Mouse (Mus musculus): ENCODE results near the gene Hectd2. TPM values are rescaled to one million over a fixed set of nuclear protein-coding genes. Genes with fewer than 3 reads are reported as not detected.
A peak's percentile ranks its signal among the peaks of the same experiment; 100 is the strongest.

Hectd2 gene
- total and polyA plus RNA-seq, 3 experiments = 0.12 to 2.0 TPM; not detected in 1

DNA sequence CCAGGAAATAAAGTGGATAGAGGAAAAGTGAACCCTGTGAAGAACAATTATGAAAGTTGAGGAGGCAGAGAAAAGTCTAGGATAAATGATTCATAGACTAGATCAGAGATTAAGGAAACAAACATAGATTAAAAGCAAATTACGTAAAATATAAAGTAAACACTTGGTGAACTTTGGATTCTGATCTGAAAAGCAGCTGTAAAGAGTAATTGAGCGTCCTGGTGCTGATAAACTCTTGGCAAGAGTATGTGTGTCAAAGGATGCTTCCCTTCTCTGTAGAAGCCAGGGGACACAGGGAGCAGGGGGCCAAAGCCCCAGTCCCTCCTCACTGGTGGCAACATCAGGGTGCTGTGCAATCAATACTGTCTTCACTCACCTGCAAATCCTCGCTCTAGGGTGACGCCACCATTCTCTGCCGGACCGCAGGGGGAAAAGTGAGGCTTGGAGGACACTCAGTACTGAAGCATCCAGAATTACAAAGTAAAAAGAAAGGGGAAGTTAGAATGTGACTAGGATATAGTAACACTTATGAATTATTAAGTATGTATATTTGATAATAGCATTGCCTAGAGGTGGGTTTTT is 91.0 kb downstream of the Hectd2 start:
- H3K36me3 ChIP-seq (ENCODE audit: control insufficient read depth in 1 of 2, insufficient read depth in 2 of 2, low read length in 2 of 2) = peaks cover 0 to 2% of the 10 kb centered on the region in 2 experiments; a peak in 1 of 4 replicates
- no peak for TF ChIP-seq BHLHE40 (IDR thresholded peaks at IDR 0.05; ENCODE audit: borderline replicate concordance, low read depth, low read length)
- TF ChIP-seq NRF1 (IDR thresholded peaks at IDR 0.05; ENCODE audit: insufficient read depth, low read depth, low read length, poor library complexity, severe bottlenecking) = no peak
- no peak overlapping the region for H3K9ac ChIP-seq (ENCODE audit: control insufficient read depth, low read depth, low read length, poor library complexity, severe bottlenecking)
- no peaks in the 10 kb centered on the region for H3K4me1 ChIP-seq (ENCODE audit: control insufficient read depth in 1 of 2, insufficient read depth in 2 of 2, low read length in 2 of 2)
- no peaks in the 10 kb centered on the region for H3K79me2 ChIP-seq (ENCODE audit: control insufficient read depth, insufficient read depth, low read length, poor library complexity)
- no peaks in the 10 kb centered on the region for H3K9me3 ChIP-seq (replicated peaks; ENCODE audit: insufficient read depth, low read length)
- H3K4me3 ChIP-seq (ENCODE audit: control insufficient read depth in 1 of 2, insufficient read depth in 1 of 2, low read depth in 2 of 2, low read length in 2 of 2) = no peak overlapping the region
- H3K27ac ChIP-seq (ENCODE audit: control insufficient read depth, low read depth, low read length) = no peak overlapping the region
- DNase-seq (ENCODE audit: low read depth, low spot score) = peak; percentile 3
- no peaks in the 10 kb centered on the region; a peak in 1 of 4 replicates for H3K27me3 ChIP-seq (ENCODE audit: control insufficient read depth in 1 of 2, insufficient read depth in 2 of 2, low read length in 2 of 2)

DNA sequence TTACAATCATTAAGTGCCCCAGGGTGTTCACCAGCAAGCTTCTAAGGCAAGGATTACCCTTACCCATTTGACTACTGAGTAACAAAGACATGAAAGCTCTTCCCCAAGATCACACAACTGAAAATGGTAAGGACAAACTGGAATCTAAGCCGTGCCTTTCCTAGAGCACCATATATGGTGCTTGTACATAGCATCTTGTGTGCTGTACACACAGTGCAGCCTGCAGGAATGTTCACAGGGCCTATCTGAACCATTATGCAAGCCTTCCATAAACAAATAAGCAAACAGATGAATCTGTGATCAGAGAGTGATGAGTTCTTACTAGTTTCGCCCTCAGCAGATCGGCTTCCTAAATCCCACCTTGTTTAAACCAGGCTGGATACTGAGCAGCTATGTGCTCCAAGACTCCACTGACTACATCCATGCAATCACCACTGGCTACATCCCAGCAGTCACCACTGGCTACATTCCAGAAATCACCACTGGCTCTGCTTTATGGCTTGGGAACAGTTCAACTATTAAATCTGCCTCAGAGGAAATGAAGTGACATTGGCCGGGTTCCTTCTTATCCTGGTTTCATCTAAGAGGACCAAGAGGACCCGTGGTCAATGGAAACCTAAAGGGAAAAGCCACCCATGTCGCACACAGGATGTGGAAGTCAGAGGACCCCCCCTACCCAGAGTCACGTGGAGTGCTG is 91.8 kb downstream of the Hectd2 start:
- no peak for TF ChIP-seq CTCF (IDR thresholded peaks at IDR 0.05 in 2 of 3, conservative IDR thresholded peaks at IDR 0.05 in 1 of 3; ENCODE audit: control insufficient read depth in 1 of 3, insufficient read depth in 1 of 3, low read depth in 2 of 3, low read length in 3 of 3, poor library complexity in 1 of 3, severe bottlenecking in 1 of 3)
- no peak for TF ChIP-seq CHD1 (IDR thresholded peaks at IDR 0.05; ENCODE audit: low read depth, low read length)
- TF ChIP-seq ELF1 (IDR thresholded peaks at IDR 0.05; ENCODE audit: low read depth, low read length) = no peak
- TF ChIP-seq TCF12 (IDR thresholded peaks at IDR 0.05; ENCODE audit: low read depth, low read length) = no peak
- no peak for TF ChIP-seq USF1 (IDR thresholded peaks at IDR 0.05; ENCODE audit: low read depth, low read length)
- no peak for TF ChIP-seq NRF1 (IDR thresholded peaks at IDR 0.05; ENCODE audit: insufficient read depth, low read depth, low read length, poor library complexity, severe bottlenecking)
- no peak for TF ChIP-seq MAFK (IDR thresholded peaks at IDR 0.05; ENCODE audit: borderline replicate concordance, low read depth, low read length)
- TF ChIP-seq CHD2 (IDR thresholded peaks at IDR 0.05; ENCODE audit: low read length) = no peak
- TF ChIP-seq ZKSCAN1 (IDR thresholded peaks at IDR 0.05; ENCODE audit: low read depth, low read length) = no peak
- no peak for TF ChIP-seq GABPA (IDR thresholded peaks at IDR 0.05; ENCODE audit: low read depth, low read length)
- TF ChIP-seq GATA1 (IDR thresholded peaks at IDR 0.05; ENCODE audit: low read depth, low read length) = no peak
- no peak for TF ChIP-seq MAZ (IDR thresholded peaks at IDR 0.05; ENCODE audit: low read depth, low read length)
- TF ChIP-seq MEF2A (IDR thresholded peaks at IDR 0.05; ENCODE audit: extremely low read depth, insufficient replicate concordance, low read depth, low read length, poor library complexity, severe bottlenecking) = no peak
- Histone ChIP-seq H3K27me3 (ENCODE audit: control insufficient read depth in 1 of 2, insufficient read depth in 2 of 2, low read length in 2 of 2) (no peaks in the 10 kb centered on the region; a peak in 1 of 4 replicates), H3K4me1 (ENCODE audit: control insufficient read depth in 1 of 2, insufficient read depth in 2 of 2, low read length in 2 of 2) (no peaks in the 10 kb centered on the region), H3K79me2 (ENCODE audit: control insufficient read depth, insufficient read depth, low read length, poor library complexity) (no peaks in the 10 kb centered on the region), H3K9me3 (replicated peaks; ENCODE audit: insufficient read depth, low read length) (no peaks in the 10 kb centered on the region), H3K27ac (ENCODE audit: control insufficient read depth, low read depth, low read length) (no peak overlapping the region), H3K4me3 (ENCODE audit: control insufficient read depth in 1 of 2, insufficient read depth in 1 of 2, low read depth in 2 of 2, low read length in 2 of 2) (no peak overlapping the region), H3K36me3 (ENCODE audit: control insufficient read depth in 1 of 2, insufficient read depth in 2 of 2, low read length in 2 of 2) (no peaks in the 10 kb centered on the region), H3K9ac (ENCODE audit: control insufficient read depth, low read depth, low read length, poor library complexity, severe bottlenecking) (no peak overlapping the region)
- DNase-seq (ENCODE audit: low read depth, low spot score) = no peak
